ENCODE assay signal across 8 mouse cellular contexts in the genomic region with DNA sequence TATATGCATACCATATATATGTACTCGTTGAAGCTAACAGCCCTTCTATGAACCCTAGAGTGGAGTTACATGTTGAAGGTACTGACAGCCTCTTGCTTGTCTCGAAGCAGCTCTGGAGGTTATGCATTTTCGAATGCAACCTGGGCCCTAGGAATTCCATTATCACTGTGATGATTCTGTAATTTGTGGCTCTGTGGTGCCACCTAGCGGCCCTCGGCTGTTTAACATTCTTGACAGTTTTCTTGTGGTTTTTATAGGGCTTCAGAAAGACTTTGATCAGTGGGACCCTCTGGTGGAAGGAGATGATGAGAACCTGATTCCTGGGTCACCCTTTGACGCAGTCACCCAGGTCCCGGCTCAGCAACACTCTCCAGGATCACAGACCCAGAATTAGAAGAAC. TPM values are rescaled to one million over a fixed set of nuclear protein-coding genes. Genes with fewer than 3 reads are reported as not detected.
A peak's percentile ranks its signal among the peaks of the same experiment; 100 is the strongest.
DNase-seq lines count a peak whose midpoint lies in the region; ATAC-seq and TF ChIP-seq lines count a peak whose summit lies in the region.

No protein-coding gene starts in this region.

- ATAC-seq in limb, embryonic 11.5 days (ENCODE audit: insufficient number of reproducible peaks, low FRiP score, low TSS enrichment, low read depth): no peak
- ATAC-seq in erythroid progenitor cell, adult 5-6 weeks (replicated peaks; ENCODE audit: low FRiP score, poor library complexity, severe bottlenecking): no peak

- WGBS in limb, embryonic 11.5 days: 23% methylated on average over 7 of the region's 7 CpGs

- no peak overlapping the region for H3K27ac ChIP-seq in testis, adult 2 months (ENCODE audit: control insufficient read depth, insufficient read depth, low read depth, low read length)
- no peak overlapping the region for H3K27ac ChIP-seq in embryonic fibroblast, embryonic 13.5 days (ENCODE audit: insufficient read depth, low read length)
- no peak overlapping the region for H3K27ac ChIP-seq in limb, embryonic 11.5 days (replicated peaks; ENCODE audit: low read depth, low read length)

- no peaks in the 10 kb centered on the region for H3K36me3 ChIP-seq in testis, adult 2 months (ENCODE audit: control insufficient read depth, insufficient read depth, low read length)
- H3K36me3 ChIP-seq in limb, embryonic 11.5 days (ENCODE audit: control insufficient read depth, insufficient read depth, low read length): no peaks in the 10 kb centered on the region

- no peak overlapping the region for H3K4me2 ChIP-seq in limb, embryonic 11.5 days (ENCODE audit: low read depth, severe bottlenecking)

- H3K9ac ChIP-seq in limb, embryonic 11.5 days (ENCODE audit: low read length): no peak overlapping the region

- peak; percentile 12; the same call in 1 of the 2 replicates for TF ChIP-seq CTCF in testis, adult 2 months (IDR thresholded peaks at IDR 0.05; ENCODE audit: control insufficient read depth, insufficient read depth, insufficient replicate concordance, low read depth, low read length)
- peak; percentile 79; the same call in 1 of the 2 replicates for TF ChIP-seq CTCF in brain, embryonic 14.5 days (IDR thresholded peaks at IDR 0.05; ENCODE audit: borderline replicate concordance, extremely low read depth, insufficient read depth, insufficient read length)
- TF ChIP-seq CTCF in embryonic fibroblast, embryonic 13.5 days (IDR thresholded peaks at IDR 0.05; ENCODE audit: borderline replicate concordance, insufficient read depth, low read length): peak; percentile 14; the same call in 1 of the 2 replicates

- no peak for TF ChIP-seq POLR2A in testis, adult 2 months (IDR thresholded peaks at IDR 0.05; ENCODE audit: control insufficient read depth, low read depth, low read length)
- TF ChIP-seq POLR2A in brain, embryonic 14.5 days (IDR thresholded peaks at IDR 0.05; ENCODE audit: borderline replicate concordance, extremely low read depth, insufficient read depth, insufficient read length, poor library complexity, severe bottlenecking): no peak
- no peak for TF ChIP-seq POLR2A in embryonic fibroblast, embryonic 13.5 days (IDR thresholded peaks at IDR 0.05; ENCODE audit: low read depth, low read length)

- H3K4me1 ChIP-seq in testis, adult 2 months (ENCODE audit: control insufficient read depth, insufficient read depth, low read length): no peaks in the 10 kb centered on the region
- no peaks in the 10 kb centered on the region for H3K4me1 ChIP-seq in embryonic fibroblast, embryonic 13.5 days (ENCODE audit: control insufficient read depth, insufficient read depth, low read length)
- no peaks in the 10 kb centered on the region for H3K4me1 ChIP-seq in limb, embryonic 11.5 days (ENCODE audit: control insufficient read depth, insufficient read depth, low read length)

- DNase-seq in testis, postnatal 14 days (ENCODE audit: low spot score): no peak
- DNase-seq in brain, embryonic 14.5 days (ENCODE audit: low read depth): peak; percentile 87
- DNase-seq in induced T-regulatory cell, adult 2 months (ENCODE audit: low read depth): peak; percentile 64
- DNase-seq in limb, embryonic 11.5 days (ENCODE audit: low spot score): peak; percentile 87
- DNase-seq in neural tube, embryonic 10.5 days (ENCODE audit: extremely low spot score, low spot score): peak; percentile 84

- no peaks in the 10 kb centered on the region for H3K27me3 ChIP-seq in testis, adult 2 months (ENCODE audit: control insufficient read depth, insufficient read depth, low read length)
- H3K27me3 ChIP-seq in limb, embryonic 11.5 days (ENCODE audit: control insufficient read depth, insufficient read depth, low read length): no peaks in the 10 kb centered on the region

- H3K4me3 ChIP-seq in testis, adult 2 months (ENCODE audit: control insufficient read depth, low read depth, low read length): no peak overlapping the region
- H3K4me3 ChIP-seq in embryonic fibroblast, embryonic 13.5 days (ENCODE audit: insufficient read depth, low read length): no peak overlapping the region
- H3K4me3 ChIP-seq in limb, embryonic 11.5 days (ENCODE audit: low read depth, low read length): no peak overlapping the region

- H3K9me3 ChIP-seq in limb, embryonic 11.5 days (ENCODE audit: control insufficient read depth, low read length): no peaks in the 10 kb centered on the region

RNA-seq across cellular contexts. Expression of gene Tdrd6, which starts 18.5 kb away (rescaled TPM):
- 186 and 202 TPM in 2 replicates for polyA plus RNA-seq in testis, adult 2 months (2012; rRNA removed)
- polyA plus RNA-seq in brain, embryonic 14.5 days (2012; rRNA removed): 0.83 and 1.6 TPM in 2 replicates
- polyA plus RNA-seq in embryonic fibroblast, embryonic 13.5 days (2011; ENCODE audit: insufficient read length, low read depth, missing spikeins): not detected in 2 replicates
- 0.51 TPM in 1 of 2 replicates, not detected in the other for polyA plus RNA-seq in limb, embryonic 11.5 days (2014; fragmentation: Nextera tagmentation; extraction: Ambion mirVana)
- not detected in 2 replicates for total RNA-seq in erythroid progenitor cell, adult 5-6 weeks (2015; ENCODE audit: low replicate concordance)
- total RNA-seq in erythroid progenitor cell, adult 5-6 weeks (2017; ENCODE audit: low replicate concordance): 0.13 TPM in 1 of 2 replicates, not detected in the other

RNA-seq across cellular contexts. Expression of gene Pla2g7, which starts 43.7 kb away (rescaled TPM):
- polyA plus RNA-seq in testis, adult 2 months (2012; rRNA removed): 8.6 and 14.8 TPM in 2 replicates
- polyA plus RNA-seq in brain, embryonic 14.5 days (2012; rRNA removed): 6.4 and 16.5 TPM in 2 replicates
- 38.7 and 58.4 TPM in 2 replicates for polyA plus RNA-seq in embryonic fibroblast, embryonic 13.5 days (2011; ENCODE audit: insufficient read length, low read depth, missing spikeins)
- polyA plus RNA-seq in limb, embryonic 11.5 days (2014; fragmentation: Nextera tagmentation; extraction: Ambion mirVana): 3.0 and 3.5 TPM in 2 replicates
- 8.8 and 14.1 TPM in 2 replicates for total RNA-seq in erythroid progenitor cell, adult 5-6 weeks (2015; ENCODE audit: low replicate concordance)
- 6.9 and 15.0 TPM in 2 replicates for total RNA-seq in erythroid progenitor cell, adult 5-6 weeks (2017; ENCODE audit: low replicate concordance)

RNA-seq across cellular contexts. Expression of gene Slc25a27, which starts 55.4 kb away (rescaled TPM):
- 4.3 and 4.6 TPM in 2 replicates for polyA plus RNA-seq in testis, adult 2 months (2012; rRNA removed)
- 66.5 and 70.7 TPM in 2 replicates for polyA plus RNA-seq in brain, embryonic 14.5 days (2012; rRNA removed)
- polyA plus RNA-seq in embryonic fibroblast, embryonic 13.5 days (2011; ENCODE audit: insufficient read length, low read depth, missing spikeins): 2.0 and 2.7 TPM in 2 replicates
- polyA plus RNA-seq in limb, embryonic 11.5 days (2014; fragmentation: Nextera tagmentation; extraction: Ambion mirVana): 27.2 and 28.5 TPM in 2 replicates
- total RNA-seq in erythroid progenitor cell, adult 5-6 weeks (2015; ENCODE audit: low replicate concordance): not detected in 2 replicates
- 0.13 TPM in 1 of 2 replicates, not detected in the other for total RNA-seq in erythroid progenitor cell, adult 5-6 weeks (2017; ENCODE audit: low replicate concordance)

RNA-seq across cellular contexts. Expression of gene Cyp39a1, which starts 55.6 kb away (rescaled TPM):
- 2.7 and 2.8 TPM in 2 replicates for polyA plus RNA-seq in testis, adult 2 months (2012; rRNA removed)
- 5.3 and 5.5 TPM in 2 replicates for polyA plus RNA-seq in brain, embryonic 14.5 days (2012; rRNA removed)
- 4.6 and 6.4 TPM in 2 replicates for polyA plus RNA-seq in embryonic fibroblast, embryonic 13.5 days (2011; ENCODE audit: insufficient read length, low read depth, missing spikeins)
- polyA plus RNA-seq in limb, embryonic 11.5 days (2014; fragmentation: Nextera tagmentation; extraction: Ambion mirVana): 25.8 and 25.9 TPM in 2 replicates
- total RNA-seq in erythroid progenitor cell, adult 5-6 weeks (2015; ENCODE audit: low replicate concordance): 1.4 and 3.4 TPM in 2 replicates
- 0.13 TPM in 1 of 2 replicates, not detected in the other for total RNA-seq in erythroid progenitor cell, adult 5-6 weeks (2017; ENCODE audit: low replicate concordance)

Comparison
In these comparisons a context has a peak if more than half of its experiments do, and no peak if none do; other contexts are left out.
1. CTCF ChIP-seq: peak in every context shown above with its lines; median percentile 79 in brain, embryonic 14.5 days; 14 in embryonic fibroblast, embryonic 13.5 days; 12 in testis, adult 2 months.
2. RNA of gene Tdrd6, which starts 18.5 kb away (polyA plus RNA-seq): 186 to 202 TPM in testis, adult 2 months; 0.83 to 1.6 TPM in brain, embryonic 14.5 days, 0.51 TPM in limb, embryonic 11.5 days and not detected in embryonic fibroblast, embryonic 13.5 days; every median in the first group is over 10 times any median in the second.